25 mouse cellular contexts compared by ENCODE assay signal in the genomic region with DNA sequence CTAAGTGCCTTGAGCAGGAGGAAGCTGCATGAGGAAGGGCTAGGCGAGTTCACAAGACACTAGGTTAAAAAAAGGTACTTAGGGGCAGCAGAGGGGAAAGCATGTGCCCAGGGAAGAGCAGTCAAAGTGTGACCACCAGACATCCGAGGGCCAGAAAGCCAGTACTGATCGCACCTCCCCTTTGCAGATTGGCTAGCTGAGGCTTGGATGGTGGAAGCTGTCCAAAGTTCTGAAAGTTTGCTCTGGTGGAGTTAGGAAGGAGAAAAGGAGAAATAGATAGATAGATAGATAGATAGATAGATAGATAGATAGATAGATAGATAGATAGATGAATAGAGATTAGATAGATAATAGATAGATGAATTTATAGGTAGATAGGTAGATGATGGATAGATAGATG. TPM values are rescaled to one million over a fixed set of nuclear protein-coding genes. Genes with fewer than 3 reads are reported as not detected.
DNase-seq lines count a peak whose midpoint lies in the region; ATAC-seq and TF ChIP-seq lines count a peak whose summit lies in the region.
"Had no signal": no experiment of that assay in that cellular context is flagged by ENCODE, and none has a peak within 500 bp of the region (broad histone marks: within the 10 kb centered on the region; RNA-seq: fewer than 3 reads in every experiment).

No protein-coding gene starts in this region.

- TF ChIP-seq CTCF in kidney, postnatal 0 days (IDR thresholded peaks at IDR 0.05; ENCODE audit: low read depth), result no peak
- no peak for TF ChIP-seq CTCF in C2C12 (IDR thresholded peaks at IDR 0.05; ENCODE audit: control insufficient read depth, insufficient read depth, insufficient read length)

- H3K9me3 ChIP-seq in kidney, postnatal 0 days (replicated peaks; ENCODE audit: low read length), result no peaks in the 10 kb centered on the region
- H3K9me3 ChIP-seq: forebrain, embryonic 10.5 days; forebrain, embryonic 13.5 days; heart, embryonic 10.5 days; heart, embryonic 13.5 days had no signal

- WGBS in kidney, postnatal 0 days, result 20% methylated on average over 3 of the region's 3 CpGs

- no peaks in the 10 kb centered on the region for H3K4me1 ChIP-seq in kidney, postnatal 0 days (replicated peaks; ENCODE audit: insufficient read depth, low read length)
- H3K4me1 ChIP-seq: forebrain, embryonic 10.5 days; forebrain, embryonic 13.5 days; heart, embryonic 10.5 days; heart, embryonic 13.5 days had no signal

- H3K4me2 ChIP-seq in kidney, postnatal 0 days (ENCODE audit: low read length), result no peak overlapping the region
- H3K4me2 ChIP-seq: forebrain, embryonic 13.5 days; heart, embryonic 13.5 days; hindbrain, embryonic 14.5 days had no signal

- H3K36me3 ChIP-seq in kidney, postnatal 0 days (ENCODE audit: insufficient read depth, low read length), result no peaks in the 10 kb centered on the region
- H3K36me3 ChIP-seq in C2C12 (ENCODE audit: control insufficient read depth, insufficient read depth), result no peaks in the 10 kb centered on the region
- H3K36me3 ChIP-seq: forebrain, embryonic 10.5 days; heart, embryonic 10.5 days; heart, embryonic 13.5 days had no signal

- H3K9ac ChIP-seq in kidney, postnatal 0 days (ENCODE audit: low read depth, low read length), result no peak overlapping the region
- H3K9ac ChIP-seq: forebrain, embryonic 13.5 days; heart, embryonic 13.5 days; hindbrain, embryonic 14.5 days had no signal

- H3ac ChIP-seq in C2C12 (ENCODE audit: control insufficient read depth, insufficient read length, low read depth), result no peak overlapping the region

- DNase-seq in kidney, postnatal 0 days (ENCODE audit: low spot score), result peak; percentile 33
- no peak for DNase-seq in kidney, adult 18-20 months
- peak; percentile 47 for DNase-seq in adipocyte (ENCODE audit: low spot score)
- no peak for DNase-seq in Muller cell, postnatal 12 days (ENCODE audit: inconsistent ontology term)
- DNase-seq in layer of hippocampus, postnatal 10 days (ENCODE audit: low spot score in 2 of 2), result no peak
- no peak for DNase-seq in urinary bladder, adult 18-20 months (ENCODE audit: low spot score in 2 of 2)
- DNase-seq: adrenal gland, postnatal 10 days; adrenal gland, postnatal 36 days; cerebellum, adult 18-20 months; cerebellum, adult 9-10 months; cerebellum, postnatal 14 days; gastrocnemius, postnatal 10 days; gastrocnemius, postnatal 36 days; heart, adult 2 months; heart, postnatal 14 days; heart, postnatal 4 days had no signal

- H3K4me3 ChIP-seq in kidney, postnatal 0 days (replicated peaks; ENCODE audit: low read depth, low read length), result no peak overlapping the region
- no peak overlapping the region for H3K4me3 ChIP-seq in C2C12 (ENCODE audit: insufficient read depth, poor library complexity, severe bottlenecking)
- H3K4me3 ChIP-seq: forebrain, embryonic 10.5 days; forebrain, embryonic 13.5 days; heart, adult 2 months; heart, embryonic 10.5 days; heart, embryonic 13.5 days had no signal

- ATAC-seq in kidney, postnatal 0 days (replicated peaks; ENCODE audit: low FRiP score, low read depth), result no peak
- ATAC-seq: activated CD4-positive, CD25-positive, alpha-beta regulatory T cell, adult 4 months; forebrain, embryonic 13.5 days; forebrain, embryonic 16.5 days had no signal

- no peaks in the 10 kb centered on the region for H3K79me2 ChIP-seq in C2C12 (ENCODE audit: control insufficient read depth, insufficient read depth)

- H3K79me3 ChIP-seq in C2C12 (ENCODE audit: low read depth), result no peaks in the 10 kb centered on the region

- no peak overlapping the region for H3K27ac ChIP-seq in kidney, postnatal 0 days
- H3K27ac ChIP-seq: forebrain, embryonic 10.5 days; forebrain, embryonic 13.5 days; heart, adult 2 months; heart, embryonic 10.5 days; heart, embryonic 13.5 days; hindbrain, embryonic 14.5 days; hindbrain, postnatal 0 days had no signal

- no peaks in the 10 kb centered on the region for H3K27me3 ChIP-seq in kidney, postnatal 0 days (ENCODE audit: insufficient read depth, low read length)
- peaks cover 71% of the 10 kb centered on the region for H3K27me3 ChIP-seq in C2C12 (ENCODE audit: control insufficient read depth, insufficient read depth, insufficient read length)

TF ChIP-seq in C2C12, 6 proteins besides CTCF, POLR2A, EP300 and RAD21:
- TF ChIP-seq MAX (IDR thresholded peaks at IDR 0.05) (peak; percentile 28), CEBPB (IDR thresholded peaks at IDR 0.05; ENCODE audit: low read depth) (no peak)

RNA-seq across cellular contexts. Expression of gene Eif3d, which starts 12.8 kb away (rescaled TPM):
- 120 and 132 TPM in 2 replicates for polyA plus RNA-seq in kidney, postnatal 0 days (2015; fragmentation: Nextera tagmentation; extraction: Ambion mirVana)
- polyA plus RNA-seq in C2C12 (2012; fragmentation: generic; extraction: Trizol), result 428 TPM
- 100 to 1,000 TPM; 106 to 118 TPM for total RNA-seq in layer of hippocampus, postnatal 10 days (2021)

RNA-seq across cellular contexts. Expression of gene Foxred2, which starts 26.9 kb away (rescaled TPM):
- polyA plus RNA-seq in kidney, postnatal 0 days (2015; fragmentation: Nextera tagmentation; extraction: Ambion mirVana), result 3.2 TPM in 2 replicates
- 7.3 TPM for polyA plus RNA-seq in C2C12 (2012; fragmentation: generic; extraction: Trizol)
- total RNA-seq in layer of hippocampus, postnatal 10 days (2021), result 10 to 100 TPM; 11.5 to 12.7 TPM

RNA-seq across cellular contexts. Expression of gene Txn2, which starts 54.6 kb away (rescaled TPM):
- polyA plus RNA-seq in kidney, postnatal 0 days (2015; fragmentation: Nextera tagmentation; extraction: Ambion mirVana), result 245 and 253 TPM in 2 replicates
- 371 TPM for polyA plus RNA-seq in C2C12 (2012; fragmentation: generic; extraction: Trizol)
- total RNA-seq in layer of hippocampus, postnatal 10 days (2021), result 100 to 1,000 TPM; 107 to 111 TPM

Comparison
In these comparisons a context has a peak if more than half of its experiments do, and no peak if none do; other contexts are left out.
1. DNase-seq: peak in kidney, postnatal 0 days (single experiment) and adipocyte (single experiment); none in kidney, adult 18-20 months (single experiment), Muller cell, postnatal 12 days (single experiment), layer of hippocampus, postnatal 10 days (0 of 2) and urinary bladder, adult 18-20 months (0 of 2).